Mouse (Mus musculus): ENCODE measurements around the gene Hpdl. TPM values are rescaled to one million over a fixed set of nuclear protein-coding genes. Genes with fewer than 3 reads are reported as not detected.

Gene Hpdl
- total and polyA plus RNA-seq, 3 experiments = 0.31 to 1.2 (median 0.59) TPM

- H3K4me1 ChIP-seq (ENCODE audit: control insufficient read depth in 1 of 2, insufficient read depth in 2 of 2) = no peaks in the 10 kb centered on the region
- DNase-seq (ENCODE audit: extremely low read depth) = no peak
- H3K27me3 ChIP-seq (replicated peaks) = no peaks in the 10 kb centered on the region
- H3K27ac ChIP-seq (ENCODE audit: insufficient read depth, low read depth) = no peak overlapping the region
- H3K4me3 ChIP-seq (replicated peaks in 1 of 3; ENCODE audit: low read depth in 2 of 3, low read length in 2 of 3, poor library complexity in 1 of 3) = no peak overlapping the region
- H3K9me3 ChIP-seq (replicated peaks; ENCODE audit: low read length) = no peaks in the 10 kb centered on the region
- TF ChIP-seq ZKSCAN1 (IDR thresholded peaks at IDR 0.05; ENCODE audit: borderline replicate concordance, low read depth, low read length) (no peak), CTCF (conservative IDR thresholded peaks at IDR 0.05 in 1 of 2, IDR thresholded peaks at IDR 0.05 in 1 of 2; ENCODE audit: low read depth in 2 of 2, low read length in 2 of 2) (no peak), CHD1 (IDR thresholded peaks at IDR 0.05; ENCODE audit: low read depth, low read length) (no peak), MXI1 (IDR thresholded peaks at IDR 0.05; ENCODE audit: low read depth, low read length) (no peak), POLR2AphosphoS2 (IDR thresholded peaks at IDR 0.05; ENCODE audit: low read depth, low read length) (no peak), E2F4 (IDR thresholded peaks at IDR 0.05; ENCODE audit: insufficient replicate concordance, low read depth, low read length) (no peak), MAX (IDR thresholded peaks at IDR 0.05; ENCODE audit: low read length) (no peak), SIN3A (IDR thresholded peaks at IDR 0.05; ENCODE audit: low read length) (no peak), ETS1 (conservative IDR thresholded peaks at IDR 0.05; ENCODE audit: low read depth, low read length) (no peak), NELFE (IDR thresholded peaks at IDR 0.05; ENCODE audit: low read depth, low read length) (no peak), MEF2A (IDR thresholded peaks at IDR 0.05; ENCODE audit: borderline replicate concordance, low read depth, low read length) (no peak)
- H3K36me3 ChIP-seq (replicated peaks in 1 of 2; ENCODE audit: control insufficient read depth in 1 of 2, insufficient read depth in 1 of 2, low read length in 1 of 2) = peaks cover 13 to 74% of the 10 kb centered on the region in 2 experiments
- in situ Hi-C loops (cut with MboI; ENCODE audit: low pct_ligation_motif_present, low pct_unique_long_range_greater_than_20kb, low sequenced_read_pairs) = loop anchor here (25.0 kb wide), 1 partner anchor 653 kb away; the partner anchor contains the start of genes 1700042G07Rik, Gm49337, Lurap1 and Tspan1
- dilution Hi-C loops (cut with MboI; ENCODE audit: extremely low pct_ligation_motif_present, extremely low pct_unique_long_range_greater_than_20kb, low sequenced_read_pairs) = no loop called here
- no peak overlapping the region for H3K9ac ChIP-seq (ENCODE audit: insufficient read depth, low read depth)
- H3K4me2 ChIP-seq (ENCODE audit: insufficient read depth, low read depth, poor library complexity, severe bottlenecking) = no peak overlapping the region
- no peaks in the 10 kb centered on the region for H3K79me2 ChIP-seq (replicated peaks; ENCODE audit: control insufficient read depth, extremely low read depth, insufficient read depth, poor library complexity, severe bottlenecking)
Observed at GRCm38 (mm10) chr4:116815276-116815675, 6.2 kb downstream of the Hpdl start.

- DNase-seq (ENCODE audit: extremely low read depth) = no peak
- no peak for TF ChIP-seq SMC3 (IDR thresholded peaks at IDR 0.05; ENCODE audit: low read depth, low read length)
- TF ChIP-seq MAFK (IDR thresholded peaks at IDR 0.05; ENCODE audit: insufficient replicate concordance, low read length) = no peak
- TF ChIP-seq USF1 (IDR thresholded peaks at IDR 0.05; ENCODE audit: low read depth, low read length) = no peak
- TF ChIP-seq SIN3A (IDR thresholded peaks at IDR 0.05; ENCODE audit: low read length) = no peak
- TF ChIP-seq HCFC1 (IDR thresholded peaks at IDR 0.05; ENCODE audit: low read depth, low read length) = no peak
- no peak for TF ChIP-seq JUND (conservative IDR thresholded peaks at IDR 0.05; ENCODE audit: low read depth, low read length)
- no peak for TF ChIP-seq ZKSCAN1 (IDR thresholded peaks at IDR 0.05; ENCODE audit: borderline replicate concordance, low read depth, low read length)
- no peak for TF ChIP-seq MYC (IDR thresholded peaks at IDR 0.05; ENCODE audit: low read depth, low read length)
- TF ChIP-seq PAX5 (IDR thresholded peaks at IDR 0.05; ENCODE audit: low read length) = no peak
- no peak for TF ChIP-seq ZMIZ1 (IDR thresholded peaks at IDR 0.05; ENCODE audit: low read depth, low read length)
- no peak for TF ChIP-seq CTCF (conservative IDR thresholded peaks at IDR 0.05 in 1 of 2, IDR thresholded peaks at IDR 0.05 in 1 of 2; ENCODE audit: low read depth in 2 of 2, low read length in 2 of 2)
- TF ChIP-seq ZNF384 (IDR thresholded peaks at IDR 0.05; ENCODE audit: low read depth, low read length) = no peak
- TF ChIP-seq TBP (conservative IDR thresholded peaks at IDR 0.05; ENCODE audit: low read depth, low read length) = no peak
- no peak overlapping the region for H3K27ac ChIP-seq (ENCODE audit: insufficient read depth, low read depth)
- H3K36me3 ChIP-seq (replicated peaks in 1 of 2; ENCODE audit: control insufficient read depth in 1 of 2, insufficient read depth in 1 of 2, low read length in 1 of 2) = peaks cover 0 to 47% of the 10 kb centered on the region in 2 experiments
- in situ Hi-C loops (cut with MboI; ENCODE audit: low pct_ligation_motif_present, low pct_unique_long_range_greater_than_20kb, low sequenced_read_pairs) (loop anchor here (25.0 kb wide), 1 partner anchor 649 kb away; the partner anchor contains the start of genes 1700042G07Rik, Gm49337, Lurap1 and Tspan1), dilution Hi-C loops (cut with MboI; ENCODE audit: extremely low pct_ligation_motif_present, extremely low pct_unique_long_range_greater_than_20kb, low sequenced_read_pairs) (no loop called here)
- peaks cover 11% of the 10 kb centered on the region for H3K79me2 ChIP-seq (replicated peaks; ENCODE audit: control insufficient read depth, extremely low read depth, insufficient read depth, poor library complexity, severe bottlenecking)
- H3K9me3 ChIP-seq (replicated peaks; ENCODE audit: low read length) = no peaks in the 10 kb centered on the region
- H3K27me3 ChIP-seq (replicated peaks) = no peaks in the 10 kb centered on the region
- H3K4me2 ChIP-seq (ENCODE audit: insufficient read depth, low read depth, poor library complexity, severe bottlenecking) = no peak overlapping the region
- no peak overlapping the region for H3K9ac ChIP-seq (ENCODE audit: insufficient read depth, low read depth)
- no peak overlapping the region for H3K4me3 ChIP-seq (replicated peaks in 1 of 3; ENCODE audit: low read depth in 2 of 3, low read length in 2 of 3, poor library complexity in 1 of 3)
- H3K4me1 ChIP-seq (ENCODE audit: control insufficient read depth in 1 of 2, insufficient read depth in 2 of 2) = peaks cover 6 to 10% of the 10 kb centered on the region in 2 experiments
Observed at GRCm38 (mm10) chr4:116811012-116811411, 10.5 kb downstream of the Hpdl start.
